Mouse (Mus musculus) kidney, adult 2 months (tissue): Measurements from ENCODE around the gene Uchl4.

Experiments used
- CTCF ChIP-seq: fragments of 200-500 bp; conservative IDR thresholded peaks from 2 replicates; pipeline ENCODE4 v1.5.1; 2011; ENCODE audit warnings: low read depth, mild to moderate bottlenecking, control low read depth, low read length, moderate library complexity, mixed read lengths; ENCODE audit not compliant: insufficient read depth, insufficient read length
- POLR2A ChIP-seq: fragments of 200-500 bp; IDR thresholded peaks from one replicate; pipeline ENCODE4 v1.6.1; 2011; ENCODE audit warnings: low read depth, low read length, control low read depth

DNA sequence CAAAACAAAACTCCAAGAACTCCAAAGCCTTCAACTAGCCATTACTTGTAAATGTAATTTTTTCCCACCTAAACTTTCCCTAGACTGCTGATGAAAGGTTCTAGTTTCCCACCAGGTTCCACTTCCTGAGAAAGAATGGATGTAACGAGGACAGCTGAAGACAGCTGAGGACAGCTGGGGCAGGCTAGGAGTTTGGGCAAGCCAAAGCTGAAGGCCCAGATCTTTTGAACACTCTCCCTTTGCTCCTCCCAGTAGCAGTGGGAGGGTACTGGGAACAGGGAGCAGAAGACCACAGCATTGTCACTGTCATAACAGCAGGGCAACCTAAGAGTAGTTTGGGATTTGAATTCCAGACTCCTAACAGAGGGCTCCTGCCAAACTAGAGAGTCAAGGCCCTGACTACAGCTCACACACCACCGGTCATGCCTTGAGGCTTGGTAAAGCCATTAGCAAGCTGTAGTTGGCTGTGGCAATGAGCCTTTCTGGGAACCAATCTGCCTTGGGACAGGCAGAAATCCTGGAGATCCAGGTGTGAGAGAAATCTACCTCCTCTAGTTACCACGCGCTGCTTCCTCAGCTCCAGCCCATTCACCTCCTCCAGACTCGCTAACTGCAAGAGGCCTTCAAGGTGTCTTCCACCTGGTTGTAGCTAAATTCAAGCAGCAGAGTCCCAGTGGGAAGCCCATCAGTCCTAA lies 36.8 kb upstream of the Uchl4 start:
- no peak for TF ChIP-seq CTCF
- no peak for TF ChIP-seq POLR2A
